Mouse (Mus musculus): ENCODE measurements around the gene Gfra4. TPM values are rescaled to one million over a fixed set of nuclear protein-coding genes. Genes with fewer than 3 reads are reported as not detected.

The Gfra4 gene
- polyA plus RNA-seq (2015; fragmentation: Nextera tagmentation; extraction: Ambion mirVana): 0.23 and 0.37 TPM in 2 replicates

DNA sequence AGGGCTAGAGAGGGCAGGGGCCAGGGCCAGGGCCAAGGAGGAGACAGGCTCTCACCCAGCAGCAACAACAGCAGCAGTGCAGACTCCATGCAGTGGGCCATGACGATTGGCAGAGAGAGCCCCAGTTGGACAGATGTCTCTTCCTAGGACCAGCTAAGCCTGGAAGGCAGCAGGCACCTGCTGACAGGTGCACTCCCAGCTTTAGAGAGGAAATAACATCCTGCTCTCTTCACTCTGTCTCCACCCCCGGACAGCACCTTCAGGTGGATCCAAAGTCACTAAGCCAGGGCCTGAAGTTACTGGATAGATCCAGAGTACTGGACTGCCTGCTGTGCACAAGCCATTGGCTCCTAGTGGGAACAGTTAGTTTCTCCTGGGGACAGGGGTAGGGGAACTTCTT lies at the start of gene Gfra4:
Gene Gfra4 (minus strand): TSS at position 101 of the 400 bp plus-strand sequence.
- H3K27me3 ChIP-seq: peaks cover 93% of the 10 kb centered on the region
- no peak for ATAC-seq (ENCODE audit: insufficient read depth)
- WGBS (ENCODE audit: insufficient replicate concordance): 54% methylated on average over 2 of the region's 2 CpGs

DNA sequence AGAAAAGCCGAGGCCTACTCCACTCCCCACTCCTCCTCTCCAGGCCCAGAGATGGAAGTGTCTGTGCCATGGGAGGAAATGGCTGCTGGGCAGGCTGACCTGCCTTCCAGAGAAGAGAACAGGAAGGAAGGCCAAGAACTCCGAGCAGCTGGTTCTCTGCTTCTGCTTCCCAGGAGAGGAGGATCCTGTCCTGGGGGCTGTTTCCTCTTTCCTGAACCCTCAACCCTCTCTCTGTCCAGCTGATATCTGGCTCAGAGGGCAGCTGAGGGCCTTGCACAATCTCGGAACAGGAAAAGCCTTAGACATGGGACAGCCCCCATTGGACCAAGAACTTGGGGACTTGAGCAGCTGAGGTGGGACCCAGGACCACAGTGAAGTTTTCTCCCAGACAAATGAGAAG lies 48.0 kb upstream of the Gfra4 start:
- Histone ChIP-seq H3K4me2 (no peak overlapping the region), H3K4me3 (replicated peaks) (no peak overlapping the region), H3K27ac (replicated peaks) (0 out of 2 replicates have a peak overlapping the region, but pooled peaks have one; percentile 14), H3K27me3 (peaks cover 17% of the 10 kb centered on the region; the same call in 1 of the 2 replicates), H3K4me1 (replicated peaks) (peaks cover 22% of the 10 kb centered on the region), H3K36me3 (replicated peaks) (no peaks in the 10 kb centered on the region), H3K9me3 (replicated peaks) (no peaks in the 10 kb centered on the region), H3K9ac (no peak overlapping the region)
- ATAC-seq (ENCODE audit: insufficient read depth): no peak
- 47% methylated on average over 3 of the region's 3 CpGs for WGBS (ENCODE audit: insufficient replicate concordance)

More for the DNA sequence above, at the start of gene Gfra4:
- Histone ChIP-seq H3K4me2 (no peak within 1 kb of the TSS), H3K4me3 (replicated peaks) (no peak within 1 kb of the TSS), H3K9me3 (replicated peaks) (no peaks in the 10 kb centered on the region), H3K4me1 (replicated peaks) (peaks cover 6% of the 10 kb centered on the region), H3K9ac (no peak within 1 kb of the TSS), H3K36me3 (replicated peaks) (no peaks in the 10 kb centered on the region), H3K27ac (replicated peaks) (no peak within 1 kb of the TSS)

DNA sequence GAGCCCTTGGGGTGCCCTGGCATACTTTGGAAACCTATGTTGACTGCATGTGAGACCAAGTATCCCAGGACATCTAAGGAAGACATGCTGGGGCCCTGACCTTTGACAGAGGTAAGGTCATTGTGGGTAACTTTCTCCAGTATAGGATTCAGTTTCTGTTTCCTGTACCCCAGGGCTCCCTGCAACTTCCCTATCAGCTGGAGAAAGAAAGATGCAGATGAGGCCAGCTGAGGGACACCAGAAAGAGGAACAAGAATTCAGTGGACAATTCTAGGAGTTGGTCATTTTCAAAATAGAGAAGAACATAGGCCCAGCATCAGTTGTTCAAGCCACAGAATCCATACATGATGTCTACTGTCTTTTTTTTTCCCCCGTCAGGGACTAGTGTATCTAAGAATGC lies 46.7 kb upstream of the Gfra4 start:
- H3K4me2 ChIP-seq: no peak overlapping the region
- H3K27me3 ChIP-seq: peaks cover 23% of the 10 kb centered on the region; the same call in 1 of the 2 replicates
- no peaks in the 10 kb centered on the region for H3K36me3 ChIP-seq (replicated peaks)
- H3K4me3 ChIP-seq (replicated peaks): no peak overlapping the region
- H3K27ac ChIP-seq (replicated peaks): no peak overlapping the region
- 56% methylated on average over 1 of the region's 1 CpGs for WGBS (ENCODE audit: insufficient replicate concordance)
- peaks cover 10% of the 10 kb centered on the region for H3K4me1 ChIP-seq (replicated peaks)
- H3K9me3 ChIP-seq (replicated peaks): no peaks in the 10 kb centered on the region
- no peak for ATAC-seq (ENCODE audit: insufficient read depth)
- no peak overlapping the region for H3K9ac ChIP-seq

DNA sequence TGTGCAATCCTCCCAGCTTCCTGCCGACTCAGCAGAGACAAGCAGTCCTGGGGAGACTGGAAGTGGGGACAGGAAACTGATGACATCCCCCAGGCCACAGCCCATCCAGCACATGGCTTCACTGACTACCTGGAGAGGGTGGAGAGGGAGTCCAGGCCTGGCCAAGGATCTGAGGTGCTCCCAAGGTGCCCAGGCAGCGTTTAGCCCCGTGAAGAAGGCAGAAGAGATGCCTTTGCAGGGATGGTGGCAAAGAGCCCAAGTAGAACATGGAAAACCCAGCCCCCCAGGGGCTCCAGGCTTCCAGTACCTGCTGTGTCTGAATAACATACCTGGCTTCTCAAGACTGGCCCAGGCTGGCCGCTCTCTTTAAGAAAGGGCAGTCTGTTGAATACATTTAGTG lies 45.7 kb upstream of the Gfra4 start:
- no peak; the same call in 1 of the 2 replicates for ATAC-seq (ENCODE audit: insufficient read depth)
- no peak overlapping the region for H3K4me3 ChIP-seq (replicated peaks)

DNA sequence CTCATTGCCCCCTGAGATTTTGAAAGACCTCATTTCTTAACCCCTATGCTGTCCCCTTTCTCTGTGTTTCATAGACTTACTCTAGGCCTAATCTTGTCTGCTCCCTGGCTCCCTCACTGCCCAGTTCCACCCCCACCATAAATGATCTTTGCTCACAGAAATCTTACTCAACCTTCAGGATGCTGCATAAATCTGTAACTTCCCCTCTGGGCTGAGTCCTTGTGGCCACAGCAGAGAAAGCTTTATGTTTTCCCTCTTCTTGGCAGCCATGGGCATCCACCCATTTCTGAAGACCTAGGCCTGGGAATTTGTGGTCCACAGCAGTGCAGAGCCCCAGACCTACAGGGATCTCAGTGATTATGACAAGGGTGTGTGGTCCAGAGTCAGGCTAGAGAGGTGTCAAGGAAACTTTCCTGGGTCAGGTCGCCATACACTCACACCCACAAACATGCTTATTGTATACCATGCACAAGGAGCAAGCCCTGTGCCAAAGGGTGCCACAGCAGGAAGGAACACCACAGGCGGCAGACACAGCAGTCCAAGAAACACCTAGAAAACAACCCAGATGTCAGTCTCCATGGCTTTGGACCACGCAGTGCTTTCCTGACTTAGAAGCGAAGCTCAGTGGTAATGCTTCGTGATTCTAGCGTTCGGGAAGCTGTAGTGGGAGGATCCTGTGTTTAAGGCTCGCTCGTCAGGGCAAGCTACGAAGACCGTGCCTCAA lies 43.9 kb upstream of the Gfra4 start, which contains the start of gene Siglec1:
Gene Siglec1 (minus strand): TSS at position 99 of the 724 bp plus-strand sequence.
- Histone ChIP-seq H3K9ac (no peak within 1 kb of the TSS), H3K4me3 (replicated peaks) (no peak within 1 kb of the TSS), H3K36me3 (replicated peaks) (no peaks in the 10 kb centered on the region), H3K27me3 (peaks cover 29% of the 10 kb centered on the region; the same call in 1 of the 2 replicates), H3K27ac (replicated peaks) (no peak within 1 kb of the TSS), H3K4me1 (replicated peaks) (peaks cover 7% of the 10 kb centered on the region; the same call in 1 of the 2 replicates), H3K9me3 (replicated peaks) (no peaks in the 10 kb centered on the region), H3K4me2 (no peak within 1 kb of the TSS)
- WGBS (ENCODE audit: insufficient replicate concordance): 47% methylated on average over 11 of the region's 11 CpGs
- no peak for ATAC-seq (ENCODE audit: insufficient read depth)

More for the DNA sequence above, 45.7 kb upstream of the Gfra4 start:
- 55% methylated on average over 4 of the region's 4 CpGs for WGBS (ENCODE audit: insufficient replicate concordance)
- Histone ChIP-seq H3K27me3 (peaks cover 23% of the 10 kb centered on the region; the same call in 1 of the 2 replicates), H3K36me3 (replicated peaks) (no peaks in the 10 kb centered on the region), H3K4me1 (replicated peaks) (peaks cover 7% of the 10 kb centered on the region; the same call in 1 of the 2 replicates), H3K27ac (replicated peaks) (no peak overlapping the region), H3K4me2 (no peak overlapping the region), H3K9ac (no peak overlapping the region), H3K9me3 (replicated peaks) (no peaks in the 10 kb centered on the region)

DNA sequence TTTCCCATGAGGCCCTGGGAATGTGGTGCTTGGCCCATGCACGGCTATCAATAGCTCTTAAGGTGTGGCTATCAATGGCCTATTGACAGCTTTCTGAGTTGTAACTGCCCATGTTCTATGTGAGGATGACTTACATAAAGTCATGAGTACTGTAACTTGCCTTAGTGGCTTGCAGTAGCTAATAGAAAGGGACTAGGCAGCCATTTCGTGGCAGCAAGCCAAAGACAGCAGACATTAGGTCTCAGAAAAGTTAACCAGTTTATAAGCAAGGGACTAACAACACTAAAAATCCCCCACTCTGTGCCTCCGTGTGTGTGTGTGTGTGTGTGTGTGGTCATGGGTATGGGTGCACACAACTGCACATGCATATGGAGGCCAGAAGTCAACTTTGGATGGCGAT lies 41.3 kb upstream of the Gfra4 start:
- no peak overlapping the region for H3K4me3 ChIP-seq (replicated peaks)
- no peaks in the 10 kb centered on the region for H3K9me3 ChIP-seq (replicated peaks)
- no peak overlapping the region for H3K4me2 ChIP-seq
- H3K9ac ChIP-seq: no peak overlapping the region
- peaks cover 52% of the 10 kb centered on the region for H3K27me3 ChIP-seq
- H3K4me1 ChIP-seq (replicated peaks): peaks cover 7% of the 10 kb centered on the region; the same call in 1 of the 2 replicates
- no peak for ATAC-seq (ENCODE audit: insufficient read depth)
- WGBS (ENCODE audit: insufficient replicate concordance): 70% methylated on average over 4 of the region's 4 CpGs
- H3K36me3 ChIP-seq (replicated peaks): no peaks in the 10 kb centered on the region
- no peak overlapping the region for H3K27ac ChIP-seq (replicated peaks)

DNA sequence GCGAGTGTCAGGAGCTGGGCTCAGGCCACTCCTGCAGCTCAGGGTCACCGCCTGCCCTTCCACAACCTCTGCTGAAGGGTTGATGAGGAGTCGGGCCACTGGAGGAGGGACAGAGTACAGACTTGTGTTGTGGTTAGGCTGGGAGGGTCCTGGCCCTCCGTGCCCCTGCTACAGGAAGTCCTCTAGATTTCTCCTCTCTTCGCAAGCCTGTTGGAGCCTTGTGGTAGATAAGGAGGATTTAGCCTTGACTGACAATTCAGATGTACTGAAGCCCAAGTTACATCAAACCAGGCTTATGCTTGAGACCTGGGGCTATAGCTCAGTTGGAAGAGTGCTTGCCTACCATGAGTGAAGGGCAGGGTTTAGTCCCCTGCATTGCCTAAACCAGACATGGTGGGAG lies 37.6 kb upstream of the Gfra4 start:
- no peaks in the 10 kb centered on the region for H3K4me1 ChIP-seq (replicated peaks)
- 19% methylated on average over 5 of the region's 5 CpGs for WGBS (ENCODE audit: insufficient replicate concordance)
- no peaks in the 10 kb centered on the region for H3K36me3 ChIP-seq (replicated peaks)
- ATAC-seq (ENCODE audit: insufficient read depth): no peak
- H3K27me3 ChIP-seq: peaks cover 62% of the 10 kb centered on the region
- no peak overlapping the region for H3K27ac ChIP-seq (replicated peaks)
- H3K4me3 ChIP-seq (replicated peaks): no peak overlapping the region
- H3K4me2 ChIP-seq: no peak overlapping the region
- no peak overlapping the region for H3K9ac ChIP-seq
- no peaks in the 10 kb centered on the region for H3K9me3 ChIP-seq (replicated peaks)

DNA sequence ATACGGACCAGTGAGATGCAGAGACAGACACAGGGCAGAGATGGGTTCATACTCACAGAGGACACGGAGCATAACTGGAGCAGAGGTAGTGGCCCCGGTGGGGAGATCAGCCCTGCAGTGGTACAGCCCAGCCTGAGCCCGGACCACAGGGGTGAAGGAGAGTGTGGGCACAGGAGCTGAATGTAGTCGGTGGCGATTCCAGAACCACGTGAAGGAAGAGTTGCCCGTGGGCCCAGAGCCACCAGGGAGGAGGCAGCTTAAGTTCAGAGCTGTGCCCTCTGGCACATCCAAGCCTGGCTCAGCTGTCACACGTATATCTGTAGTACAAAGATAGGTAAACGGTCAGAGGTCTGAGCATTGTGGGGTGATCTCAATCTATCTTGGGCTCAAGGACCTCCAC lies 29.6 kb upstream of the Gfra4 start:
- no peaks in the 10 kb centered on the region for H3K9me3 ChIP-seq (replicated peaks)
- ATAC-seq (ENCODE audit: insufficient read depth): no peak
- no peak overlapping the region for H3K9ac ChIP-seq
- WGBS (ENCODE audit: insufficient replicate concordance): 66% methylated on average over 10 of the region's 10 CpGs
- peaks cover 56% of the 10 kb centered on the region for H3K27me3 ChIP-seq
- H3K4me2 ChIP-seq: no peak overlapping the region
- no peaks in the 10 kb centered on the region for H3K36me3 ChIP-seq (replicated peaks)
- no peak overlapping the region for H3K27ac ChIP-seq (replicated peaks)
- H3K4me3 ChIP-seq (replicated peaks): no peak overlapping the region
- no peaks in the 10 kb centered on the region for H3K4me1 ChIP-seq (replicated peaks)

DNA sequence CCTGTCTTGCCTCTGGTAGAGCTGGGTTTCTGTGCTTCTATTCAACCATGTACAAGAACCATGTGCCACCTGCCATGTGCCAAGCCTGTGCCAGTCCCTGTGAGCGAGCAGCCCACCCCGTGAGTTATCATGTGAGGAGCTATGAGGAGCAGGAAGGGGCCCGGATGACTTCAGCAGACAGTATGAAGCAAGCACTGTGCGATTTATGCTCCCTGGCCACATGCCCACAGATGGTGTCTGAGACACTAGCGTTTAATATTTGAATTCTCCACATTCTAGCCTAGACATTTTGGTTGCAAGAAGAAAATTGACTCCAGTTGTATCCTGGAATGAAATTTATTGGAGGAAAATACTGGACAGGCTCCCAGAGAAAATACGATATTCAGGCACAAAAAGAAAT lies 24.6 kb upstream of the Gfra4 start:
- peaks cover 78% of the 10 kb centered on the region for H3K27me3 ChIP-seq
- peaks cover 4% of the 10 kb centered on the region; the same call in 1 of the 2 replicates for H3K4me1 ChIP-seq (replicated peaks)
- no peaks in the 10 kb centered on the region for H3K36me3 ChIP-seq (replicated peaks)
- 48% methylated on average over 6 of the region's 6 CpGs for WGBS (ENCODE audit: insufficient replicate concordance)
- H3K27ac ChIP-seq (replicated peaks): no peak overlapping the region
- H3K4me3 ChIP-seq (replicated peaks): no peak overlapping the region
- H3K9ac ChIP-seq: no peak overlapping the region
- H3K9me3 ChIP-seq (replicated peaks): no peaks in the 10 kb centered on the region
- no peak overlapping the region for H3K4me2 ChIP-seq
- no peak for ATAC-seq (ENCODE audit: insufficient read depth)

DNA sequence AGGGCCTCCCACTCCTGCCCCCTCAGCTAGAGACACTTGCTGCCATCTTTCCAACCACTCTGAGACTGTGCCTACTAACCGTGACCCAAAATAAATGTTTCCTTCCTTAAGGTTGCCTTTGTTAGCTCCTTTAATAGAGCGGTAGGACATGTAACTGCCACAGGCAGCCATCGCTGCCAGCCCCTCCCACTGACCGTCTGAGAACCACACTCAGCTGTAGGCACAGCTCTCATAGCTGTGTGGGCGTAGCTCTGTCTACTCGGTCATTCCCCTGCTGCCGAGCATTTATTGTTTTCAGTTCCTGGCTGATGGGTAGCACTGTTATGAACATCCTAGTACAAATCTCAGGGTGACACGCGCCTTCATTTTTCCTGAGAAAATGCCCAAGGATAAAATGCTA lies 23.5 kb upstream of the Gfra4 start:
- Histone ChIP-seq H3K27me3 (peaks cover 85% of the 10 kb centered on the region), H3K4me2 (no peak overlapping the region), H3K9me3 (replicated peaks) (no peaks in the 10 kb centered on the region), H3K4me1 (replicated peaks) (peaks cover 4% of the 10 kb centered on the region; the same call in 1 of the 2 replicates), H3K4me3 (replicated peaks) (no peak overlapping the region), H3K36me3 (replicated peaks) (no peaks in the 10 kb centered on the region), H3K9ac (no peak overlapping the region), H3K27ac (replicated peaks) (no peak overlapping the region)
- 53% methylated on average over 9 of the region's 9 CpGs for WGBS (ENCODE audit: insufficient replicate concordance)
- no peak for ATAC-seq (ENCODE audit: insufficient read depth)

DNA sequence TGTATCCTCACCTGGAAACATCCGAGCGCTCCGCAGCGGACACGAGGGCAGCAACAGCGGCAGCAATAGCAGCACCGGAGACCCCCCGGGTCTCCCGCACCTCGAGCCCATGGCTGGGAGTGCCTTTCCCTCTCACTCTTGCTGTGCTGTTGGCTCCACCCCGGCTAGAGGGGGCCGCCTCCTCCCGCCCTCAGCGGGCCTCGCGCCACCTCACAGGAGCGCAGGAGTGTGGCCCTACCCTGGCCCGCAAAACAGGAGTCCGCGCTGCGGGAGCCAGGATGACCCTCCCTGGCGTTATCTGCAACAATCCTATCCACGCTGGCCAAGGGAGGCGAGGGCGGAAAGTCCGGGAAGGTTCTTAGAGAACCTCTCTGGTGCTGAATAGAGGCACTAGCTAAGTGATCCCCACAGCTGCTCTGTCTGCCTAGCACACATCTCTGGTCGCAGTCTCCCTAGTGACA lies 20.5 kb upstream of the Gfra4 start, which contains the start of gene Adam33:
Gene Adam33 (minus strand): TSS at position 411 of the 461 bp plus-strand sequence.
- Histone ChIP-seq H3K27ac (replicated peaks) (no peak within 1 kb of the TSS), H3K36me3 (replicated peaks) (no peaks in the 10 kb centered on the region), H3K4me2 (peak within 1 kb of the TSS; percentile 38), H3K9me3 (replicated peaks) (no peaks in the 10 kb centered on the region), H3K9ac (no peak within 1 kb of the TSS), H3K4me3 (replicated peaks) (no peak within 1 kb of the TSS), H3K4me1 (replicated peaks) (peaks cover 4% of the 10 kb centered on the region; the same call in 1 of the 2 replicates), H3K27me3 (peaks cover 90% of the 10 kb centered on the region)
- ATAC-seq (ENCODE audit: insufficient read depth): no peak
- WGBS (ENCODE audit: insufficient replicate concordance): 4% methylated on average over 20 of the region's 27 CpGs

Data from liver, embryonic 15.5 days (tissue).